Mouse (Mus musculus) erythroblast, embryonic 14.5 days (primary cell): ENCODE measurements around the gene Palm2.

Source experiments
- GATA1 ChIP-seq: IDR thresholded peaks from 2 replicates; pipeline ENCODE4 v1.6.1; 2012; ENCODE audit warnings: low read length, inconsistent platforms, mixed read lengths
- TAL1 ChIP-seq: IDR thresholded peaks from 3 replicates; pipeline ENCODE4 v1.6.1; 2012; ENCODE audit warnings: low read length, inconsistent platforms, mixed read lengths

- TF ChIP-seq GATA1 (no peak), TAL1 (no peak)
Observed at GRCm38 (mm10) chr4:57681511-57681910, 247.5 kb downstream of the Palm2 start.
